Mouse (Mus musculus): ENCODE results near the gene Slc25a30.
"Not testable (repeated sequence)": the region's sequence is repeated elsewhere in the genome, so short reads cannot be mapped to it uniquely, and the experiment has no call there.

Gene Slc25a30

DNA sequence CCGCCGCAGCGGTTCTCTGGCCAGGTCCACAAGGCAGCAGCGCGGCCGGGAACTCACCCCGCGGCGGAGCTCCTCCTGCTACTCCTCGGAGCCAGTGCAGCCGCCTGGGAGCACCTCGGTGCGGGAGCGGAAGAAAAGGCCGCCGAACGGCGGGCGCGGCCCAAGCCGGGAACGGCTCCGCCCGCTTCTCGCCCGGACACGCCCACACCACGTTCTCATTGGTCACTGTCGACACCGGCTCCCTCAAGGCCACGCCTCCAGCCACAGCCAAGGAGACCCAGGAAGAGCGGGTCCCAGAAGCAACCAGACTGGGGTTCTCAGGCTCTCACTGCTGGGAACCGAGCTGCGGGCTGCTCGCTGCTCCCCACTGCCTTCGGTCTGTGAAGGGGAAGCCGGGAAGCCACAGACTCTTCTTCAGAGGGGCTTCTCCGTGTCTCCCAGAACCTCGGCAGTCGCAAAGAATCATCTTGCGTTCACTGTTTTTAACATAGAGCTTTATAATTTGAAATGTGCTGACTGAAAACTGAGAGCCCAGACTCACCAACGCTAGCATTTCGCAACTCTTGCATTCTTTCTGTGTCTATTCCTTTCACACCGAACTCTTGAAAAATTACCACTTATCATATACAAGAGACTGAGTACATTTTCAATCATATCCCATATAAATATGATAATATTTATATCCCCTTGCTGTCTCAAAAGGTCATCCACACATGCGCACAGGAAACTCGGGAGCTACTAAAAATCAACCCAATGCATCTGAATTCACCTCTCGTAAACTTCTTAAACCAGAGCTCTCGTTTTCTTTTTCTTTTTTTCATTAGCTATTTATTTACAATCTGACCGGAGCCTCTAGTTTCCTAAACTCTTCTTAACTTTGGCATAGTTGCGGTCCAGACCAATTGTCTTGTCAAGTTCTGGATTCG, at the start of gene Slc25a30:
TSS of gene Slc25a30 (minus strand) at position 170 of the 926 bp plus-strand sequence.
- DNase-seq (ENCODE audit: low spot score): peak; percentile 98

GRCm38 (mm10) chr14:75836579-75836978, 49.7 kb upstream of the Slc25a30 start:
- DNase-seq (ENCODE audit: low spot score): no peak

DNA sequence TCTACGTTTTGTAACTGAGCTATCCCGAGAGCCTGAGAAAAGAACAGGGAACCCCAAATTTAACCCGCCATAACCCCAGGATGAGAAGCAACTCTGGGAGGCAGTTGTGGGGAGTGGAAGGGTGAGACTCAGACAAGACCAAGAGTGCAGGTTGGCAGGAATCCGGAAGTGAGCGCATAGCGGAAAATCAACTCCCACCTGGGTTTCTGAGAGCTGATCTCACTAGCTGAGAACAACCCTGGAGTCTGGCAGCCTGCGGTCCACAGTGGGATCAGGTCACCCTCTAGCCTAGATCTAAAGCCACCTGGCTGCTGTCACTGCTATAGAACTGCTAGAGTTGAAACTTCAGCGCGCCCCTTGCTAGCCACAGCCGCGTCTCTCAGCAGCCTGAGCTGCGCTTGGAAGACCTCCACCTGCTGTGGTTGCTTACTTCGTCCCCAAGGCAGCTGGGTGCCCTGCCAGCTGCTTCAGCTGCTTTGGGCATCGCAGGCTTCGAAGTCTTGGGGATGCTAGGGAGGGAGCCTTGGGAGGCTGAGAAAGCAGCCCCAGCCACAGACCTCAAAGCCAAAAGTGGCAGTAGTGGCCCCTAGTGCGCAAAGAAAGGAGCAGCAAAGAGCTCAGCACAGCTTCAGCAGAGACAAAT, 48.0 kb upstream of the Slc25a30 start:
- DNase-seq (ENCODE audit: low spot score): peak; percentile 77

GRCm38 (mm10) chr14:75834251-75834738, 47.5 kb upstream of the Slc25a30 start:
- peak; percentile 95 for DNase-seq (ENCODE audit: low spot score)

GRCm38 (mm10) chr14:75833546-75834250, 46.9 kb upstream of the Slc25a30 start:
- DNase-seq (ENCODE audit: low spot score): no peak

GRCm38 (mm10) chr14:75832982-75833381, 46.1 kb upstream of the Slc25a30 start:
- peak; percentile 74 for DNase-seq (ENCODE audit: low spot score)

DNA sequence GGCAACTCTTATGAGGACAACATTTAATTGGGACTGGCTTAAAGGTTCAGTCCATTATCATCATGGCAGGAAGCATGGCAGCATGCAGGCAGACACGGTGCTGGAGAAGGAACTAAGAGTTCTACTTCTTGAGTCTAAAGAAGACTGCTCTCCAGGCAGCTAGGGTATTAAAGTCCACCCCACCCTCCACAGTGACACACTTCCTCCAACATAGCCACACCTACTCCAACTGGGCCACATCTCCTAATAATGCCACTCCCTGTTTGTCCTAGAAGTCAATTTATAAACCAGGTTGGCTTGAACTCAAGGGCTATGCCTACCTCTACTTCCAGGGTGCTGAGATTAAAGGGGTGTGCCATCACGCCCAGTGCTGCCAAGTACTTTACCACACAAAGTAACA, 45.2 kb upstream of the Slc25a30 start:
- no peak for DNase-seq (ENCODE audit: low spot score)

DNA sequence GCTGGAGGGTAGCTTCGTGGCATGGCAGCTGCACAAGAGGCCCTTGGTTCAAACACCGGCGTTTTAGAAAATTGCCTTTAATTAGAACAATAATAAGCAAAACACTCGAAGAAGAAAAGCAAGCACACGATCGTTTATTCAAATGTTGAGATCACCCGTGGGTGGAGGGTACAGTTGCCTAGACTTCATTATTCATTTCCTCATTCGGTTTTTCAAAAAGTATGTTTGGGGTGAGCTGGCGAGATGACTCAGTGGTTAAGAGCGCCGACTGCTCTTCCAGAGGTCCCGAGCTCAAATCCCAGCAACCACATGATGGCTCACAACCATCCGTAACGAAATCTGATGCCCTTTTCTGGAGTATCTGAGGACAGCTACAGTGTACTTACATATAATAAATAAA, 43.0 kb upstream of the Slc25a30 start:
- DNase-seq (ENCODE audit: low spot score): not testable (repeated sequence)

GRCm38 (mm10) chr14:75828866-75829806, 42.3 kb upstream of the Slc25a30 start:
- peak; percentile 94 for DNase-seq (ENCODE audit: low spot score)

- DNase-seq (ENCODE audit: low spot score): no peak
These were observed 41.4 kb upstream of the Slc25a30 start for GRCm38 (mm10) chr14:75828221-75828620.

- no peak for DNase-seq (ENCODE audit: low spot score)
These were observed 40.1 kb upstream of the Slc25a30 start for GRCm38 (mm10) chr14:75826851-75827410.

GRCm38 (mm10) chr14:75820007-75820406, 33.2 kb upstream of the Slc25a30 start:
- DNase-seq (ENCODE audit: low spot score): no peak

DNA sequence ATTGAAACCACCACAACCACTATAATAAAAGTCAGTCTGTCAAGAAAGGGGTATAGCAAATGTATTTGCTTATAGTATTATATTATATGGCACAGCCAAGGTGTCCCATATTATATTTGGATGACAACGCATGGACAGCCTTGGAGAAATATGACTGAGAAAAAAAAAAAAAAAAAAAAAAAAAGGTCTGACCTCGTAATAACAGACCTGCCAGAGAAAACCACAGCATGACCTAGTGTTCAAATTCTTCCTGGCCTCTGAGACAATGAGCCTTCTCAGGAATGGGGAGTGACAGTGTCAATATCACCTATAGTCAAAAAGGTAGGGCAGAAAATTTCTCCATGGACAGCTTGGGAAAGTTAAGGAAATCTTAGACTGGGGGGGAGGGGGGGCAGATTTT, 32.5 kb upstream of the Slc25a30 start:
- DNase-seq (ENCODE audit: low spot score): no peak

- no peak for DNase-seq (ENCODE audit: low spot score)
These were observed 31.7 kb upstream of the Slc25a30 start for GRCm38 (mm10) chr14:75818528-75818927.

- no peak for DNase-seq (ENCODE audit: low spot score)
These were observed 23.1 kb upstream of the Slc25a30 start for GRCm38 (mm10) chr14:75809931-75810330.

DNA sequence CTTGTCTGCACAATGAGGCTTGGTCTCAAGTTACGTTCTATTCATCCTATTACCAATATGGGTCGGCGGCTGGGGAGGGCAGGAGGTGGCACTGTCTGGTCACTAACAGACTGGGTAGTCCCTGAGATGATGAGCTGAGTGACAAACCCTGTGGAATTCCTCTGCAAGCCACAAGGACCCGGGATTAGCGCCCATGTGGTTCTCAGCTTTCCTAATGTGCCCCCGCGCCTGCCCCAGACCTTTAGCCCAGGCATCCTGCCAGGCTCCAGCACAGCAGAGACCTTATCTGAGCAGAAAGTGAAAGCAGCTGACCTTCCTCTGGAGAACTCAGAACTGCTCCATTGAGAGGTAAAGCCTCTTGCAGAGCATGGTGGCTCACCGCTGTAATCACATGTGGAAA, 21.0 kb upstream of the Slc25a30 start:
- DNase-seq (ENCODE audit: low spot score): no peak

DNA sequence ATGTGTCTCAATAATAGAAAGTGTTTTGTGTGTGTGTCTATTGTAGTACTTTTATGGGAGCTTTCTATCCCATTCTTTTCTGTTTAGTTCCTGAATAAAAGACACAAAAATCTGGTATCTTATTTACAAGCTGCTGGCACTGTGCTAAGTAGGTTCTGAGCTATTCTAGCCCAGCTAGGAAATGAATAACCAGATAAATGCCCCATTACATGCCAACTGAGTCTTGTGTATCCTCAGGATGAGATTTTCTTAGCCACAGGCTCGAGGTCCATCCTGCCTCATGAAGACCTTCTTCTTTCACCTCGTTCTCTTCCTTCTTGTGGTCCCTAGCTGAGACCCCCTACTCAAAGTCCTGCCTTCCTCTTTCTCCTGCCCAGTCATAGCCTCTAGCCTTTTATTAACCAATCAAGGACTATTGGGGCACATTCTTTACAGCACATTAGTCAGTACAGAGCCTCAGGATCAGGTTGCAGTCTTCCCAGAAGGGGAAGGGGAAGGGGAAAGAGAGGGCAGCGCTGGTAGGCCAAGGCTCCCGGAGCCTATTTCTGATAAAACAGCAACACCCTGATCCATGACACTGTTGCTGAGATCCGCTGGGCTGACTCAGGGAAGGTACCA, 11.0 kb upstream of the Slc25a30 start:
- DNase-seq (ENCODE audit: low spot score): peak; percentile 35

DNA sequence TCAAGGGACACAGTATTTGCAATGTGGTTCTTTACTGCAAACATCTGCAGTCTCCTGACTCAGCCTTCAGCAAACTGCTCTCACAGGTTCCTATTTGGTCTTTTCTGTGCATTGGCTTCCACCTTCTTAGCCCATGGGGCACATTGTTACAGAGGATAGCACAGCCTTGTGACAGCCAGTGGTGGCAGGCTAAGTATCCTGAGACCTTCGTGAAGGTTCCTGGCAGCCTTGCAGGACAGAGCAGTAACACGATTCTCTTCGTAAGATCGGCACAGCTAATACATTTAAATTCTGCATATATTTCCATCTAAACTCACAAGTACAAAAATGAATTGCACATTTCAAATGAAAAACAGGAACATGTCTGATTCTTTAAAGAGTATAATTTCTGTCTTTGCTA, 9.1 kb upstream of the Slc25a30 start:
- DNase-seq (ENCODE audit: low spot score): no peak

- no peak for DNase-seq (ENCODE audit: low spot score)
These were observed 7.9 kb upstream of the Slc25a30 start for GRCm38 (mm10) chr14:75794726-75795125.

DNA sequence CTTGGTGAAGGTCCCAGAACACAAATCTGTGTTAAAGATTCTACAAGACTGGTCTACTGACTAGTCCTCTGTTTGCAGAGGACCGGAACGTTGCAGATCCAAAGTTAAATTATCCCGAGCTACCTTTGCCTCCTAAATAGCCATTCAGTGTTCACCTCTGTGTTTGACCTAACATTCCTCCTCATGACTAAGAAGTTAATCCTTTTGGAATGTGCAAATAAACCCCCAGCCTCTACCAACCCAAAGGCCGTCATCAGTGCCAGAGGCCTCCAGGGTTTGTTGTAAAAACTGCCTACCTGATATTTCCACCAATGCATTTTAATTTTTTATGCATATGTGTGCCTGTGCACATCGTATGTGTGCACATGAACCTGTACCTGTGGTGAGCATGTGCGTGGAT, 7.5 kb upstream of the Slc25a30 start:
- DNase-seq (ENCODE audit: low spot score): no peak

DNA sequence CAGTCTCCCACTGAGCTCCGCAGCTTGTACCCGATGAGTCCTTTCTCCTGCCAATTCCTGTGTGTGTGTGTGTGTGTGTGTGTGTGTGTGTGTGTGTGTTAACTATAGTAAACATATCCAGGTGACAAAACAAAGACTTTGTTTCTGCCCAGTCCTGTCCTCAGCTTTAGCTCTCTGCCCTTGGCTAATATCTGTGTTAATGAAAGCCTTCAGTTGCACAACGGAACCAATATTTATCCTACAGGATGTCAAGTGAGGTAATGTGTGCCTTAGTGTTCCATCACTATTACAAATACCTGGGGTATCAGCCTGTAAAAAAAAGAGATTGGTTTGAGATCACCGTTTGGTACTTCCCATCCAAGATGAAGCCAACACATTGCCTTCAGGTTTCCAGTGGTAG, 6.3 kb upstream of the Slc25a30 start:
- no peak for DNase-seq (ENCODE audit: low spot score)

All from embryo, embryonic 10.5 days (tissue).